Mouse (Mus musculus) B cell, adult 67 days (primary cell): ENCODE results near the gene Sfi1. TPM values are rescaled to one million over a fixed set of nuclear protein-coding genes. Genes with fewer than 3 reads are reported as not detected.

ENCODE experiments used
- total RNA-seq, 2 experiments: library from RNA; stranded (reverse); gene quantifications; 4 replicates each; pipeline ENCODE4 v1.2.4; 2023

Sfi1 gene
- 100 to 1,000 TPM; 273 to 305 TPM for total RNA-seq

GRCm38 (mm10) chr11:3193363-3193762 is at the start of gene Sfi1:
Sfi1 (minus strand) TSS chr11:3193463.

GRCm38 (mm10) chr11:3202231-3202701 is 9.0 kb upstream of the Sfi1 start, which contains the start of gene Eif4enif1:
Eif4enif1 (plus strand) TSS chr11:3202392.

Other genes with a start within 250 kb of the Sfi1 start
- gene Eif4enif1, start 8.9 kb upstream of the Sfi1 start, total RNA-seq = 100 to 1,000 TPM; 112 to 115 TPM
- gene Drg1, start 73.0 kb upstream of the Sfi1 start, total RNA-seq = 10 to 100 TPM; 67.9 to 78.4 TPM
- gene Patz1, start 95.4 kb upstream of the Sfi1 start, total RNA-seq = 10 to 100 TPM; 82.9 to 86.4 TPM
- 100 to 1,000 TPM; 130 to 202 TPM for gene Pik3ip1, start 136.9 kb upstream of the Sfi1 start, total RNA-seq
- 10 to 100 TPM; 91.0 to 96.6 TPM for gene Limk2, start 215.7 kb upstream of the Sfi1 start, total RNA-seq